Mouse (Mus musculus) mouse trophoblast stem cell (cell line): ENCODE data around the gene Pglyrp1.

Source experiments
- in situ Hi-C, 2 experiments: fragments of 300-500 bp; cut with MseI, MboI; formaldehyde crosslinking; loops; 2 replicates in 1 of 2; 3 replicates in 1 of 2; pipeline ENCODE4 v1.15.1; 2025

Gene Pglyrp1

DNA sequence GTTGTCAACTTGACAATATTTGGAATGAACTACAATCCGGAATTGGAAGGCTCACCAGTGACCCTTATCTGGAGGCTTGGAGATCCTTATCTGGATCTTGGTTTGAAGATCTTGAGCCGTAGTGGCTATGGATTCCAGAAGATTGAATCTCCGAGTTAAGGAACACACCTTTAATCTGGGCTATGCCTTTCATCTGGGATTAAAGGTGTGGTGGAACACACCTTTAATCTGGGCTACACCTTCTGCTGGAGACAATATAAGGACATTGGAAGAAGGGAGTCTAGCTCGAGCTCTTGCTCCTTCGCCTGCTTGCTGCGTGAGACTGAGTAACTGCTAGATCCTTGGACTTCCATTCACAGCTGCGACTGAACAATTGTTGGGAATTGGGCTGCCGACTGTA, at the start of gene Pglyrp1:
Pglyrp1 (plus strand) TSS at position 301 of the 400 bp plus-strand sequence.
- in situ Hi-C loops, result loop anchor here (10.0 kb wide), 2 partner anchors 116 to 156 kb away; partner anchors contain the start of gene Psg22 (in 1 of the 2)

GRCm38 (mm10) chr7:18821507-18821906, 49.6 kb upstream of the Pglyrp1 start, which contains the start of gene Psg17:
TSS of gene Psg17 (minus strand) at chr7:18821607.
- in situ Hi-C loops, result no loop called here

GRCm38 (mm10) chr7:18827792-18828546, 43.2 kb upstream of the Pglyrp1 start:
- in situ Hi-C loops, result no loop called here

DNA sequence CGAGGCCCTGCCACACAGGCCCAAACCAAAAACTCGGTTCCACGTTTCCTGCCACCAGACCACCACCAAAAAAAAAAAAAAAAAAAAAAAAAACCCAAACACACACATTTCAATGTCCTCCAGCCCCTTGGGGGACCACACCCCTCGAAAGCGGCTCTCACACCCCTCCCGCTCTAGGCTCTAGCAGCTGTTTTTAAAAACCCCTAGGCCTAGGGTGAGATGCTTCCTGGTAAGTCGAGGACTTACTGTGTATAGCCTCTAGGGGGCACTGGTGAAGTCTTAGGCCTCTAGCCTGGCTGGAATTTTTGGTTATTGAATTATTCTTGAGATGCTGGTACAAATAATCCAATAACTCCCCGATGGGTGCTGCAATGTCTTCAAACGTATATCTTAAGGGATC, 42.5 kb upstream of the Pglyrp1 start:
- in situ Hi-C loops, result no loop called here

DNA sequence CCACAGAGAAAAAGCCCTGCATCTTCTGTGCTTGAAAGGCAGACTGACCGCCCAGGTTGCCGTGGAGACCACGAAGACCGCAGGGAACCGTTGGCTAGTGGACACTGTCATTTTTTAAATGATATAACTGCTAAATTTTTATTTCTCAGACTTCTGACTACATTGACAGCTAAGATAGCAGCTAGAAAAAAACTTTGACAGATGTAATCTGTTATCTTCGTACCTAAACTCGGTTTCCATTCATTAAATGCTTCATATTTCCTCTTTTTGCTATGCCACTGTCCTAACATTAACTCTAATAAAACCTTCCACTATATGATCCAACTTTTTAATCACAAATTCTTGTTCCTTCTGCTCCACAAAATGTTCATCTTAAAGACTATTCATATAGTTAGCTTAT, 41.6 kb upstream of the Pglyrp1 start:
- in situ Hi-C loops, result no loop called here

GRCm38 (mm10) chr7:18832298-18832697, 38.8 kb upstream of the Pglyrp1 start:
- in situ Hi-C loops, result no loop called here

DNA sequence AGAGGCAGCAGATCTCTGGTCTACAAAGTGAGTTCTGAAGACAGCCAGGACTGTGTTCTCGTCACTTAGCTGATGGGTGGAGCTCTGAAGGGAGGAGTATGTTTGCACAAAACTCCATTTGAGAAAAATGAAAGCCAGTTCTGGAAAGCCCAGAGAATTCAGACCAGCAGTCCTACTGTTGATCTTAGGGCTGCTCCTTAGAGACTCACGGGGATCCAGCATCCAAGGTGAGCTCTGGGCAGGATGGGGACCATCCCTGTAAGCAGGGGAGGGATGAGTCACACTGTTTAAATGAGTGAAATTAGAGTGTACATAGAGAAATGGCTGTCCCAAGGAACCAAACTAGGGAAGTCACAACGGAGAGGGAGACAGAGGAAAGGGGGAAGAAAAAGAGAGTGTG, 31.3 kb upstream of the Pglyrp1 start, which contains the start of gene Mill2:
Mill2 (plus strand) TSS at position 102 of the 400 bp plus-strand sequence.
- in situ Hi-C loops, result no loop called here

- in situ Hi-C loops, result no loop called here
Observed at GRCm38 (mm10) chr7:18840386-18841173, 30.6 kb upstream of the Pglyrp1 start.

- in situ Hi-C loops, result no loop called here
Observed at GRCm38 (mm10) chr7:18841174-18841567, 30.0 kb upstream of the Pglyrp1 start.

DNA sequence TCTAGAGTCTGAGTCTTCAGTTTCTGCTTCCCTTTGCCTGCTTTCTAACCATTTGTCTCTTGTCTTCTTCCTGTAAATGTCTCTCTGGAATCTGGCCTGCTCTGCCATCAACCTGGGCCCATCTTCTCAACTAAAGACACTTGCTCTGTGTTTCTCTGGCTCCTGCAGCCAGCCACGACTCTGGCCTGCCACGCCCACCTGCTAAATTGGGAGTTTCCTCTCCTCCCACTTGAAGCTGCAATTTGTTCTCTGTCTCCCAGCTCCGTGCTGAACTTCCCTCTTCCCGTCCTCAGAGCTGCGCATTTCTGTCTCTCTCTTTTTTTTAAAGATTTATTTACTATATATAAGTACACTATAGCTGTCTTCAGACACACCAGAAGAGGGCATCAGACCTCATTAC, 26.3 kb upstream of the Pglyrp1 start:
- in situ Hi-C loops, result no loop called here

GRCm38 (mm10) chr7:18848395-18848794, 22.7 kb upstream of the Pglyrp1 start:
- in situ Hi-C loops, result no loop called here

DNA sequence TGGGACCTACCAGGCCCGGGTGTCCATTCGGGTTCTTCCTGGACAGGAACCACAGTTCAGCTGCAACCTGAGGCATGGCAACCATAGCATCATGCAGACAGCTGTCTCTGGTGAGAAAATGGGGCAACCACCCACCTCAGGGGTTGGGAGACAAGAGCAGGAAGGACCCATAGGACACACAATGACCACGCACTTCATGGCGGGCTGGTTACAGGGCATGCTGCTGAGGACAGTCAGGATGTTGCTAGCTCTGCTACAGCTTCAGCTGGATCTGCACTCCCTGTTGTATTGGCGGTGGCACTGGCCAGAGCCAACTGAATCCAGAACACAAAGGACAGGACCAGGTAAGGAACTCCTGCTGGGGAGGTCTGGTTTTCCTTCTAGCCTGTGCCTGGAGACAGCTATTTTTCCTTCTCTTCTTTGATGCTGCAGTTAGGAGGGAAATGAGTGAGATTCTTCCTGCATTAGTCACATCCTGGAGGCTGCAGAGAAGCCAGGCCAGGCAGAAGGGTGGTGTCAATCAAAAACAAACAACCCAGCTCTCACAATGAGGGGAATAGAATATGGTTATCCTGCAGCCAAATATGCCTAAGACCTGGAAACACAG, 12.7 kb upstream of the Pglyrp1 start:
- in situ Hi-C loops, result no loop called here

GRCm38 (mm10) chr7:18862801-18863200, 8.3 kb upstream of the Pglyrp1 start:
- in situ Hi-C loops, result no loop called here

GRCm38 (mm10) chr7:18868491-18868890, 2.6 kb upstream of the Pglyrp1 start:
- in situ Hi-C loops, result no loop called here

GRCm38 (mm10) chr7:18872014-18872802, 1.1 kb downstream of the Pglyrp1 start:
- in situ Hi-C loops, result loop anchor here (10.0 kb wide), 2 partner anchors 117 to 157 kb away; partner anchors contain the start of gene Psg22 (in 1 of the 2)

GRCm38 (mm10) chr7:18872816-18873215, 1.7 kb downstream of the Pglyrp1 start:
- in situ Hi-C loops, result loop anchor here (10.0 kb wide), 2 partner anchors 118 to 158 kb away; partner anchors contain the start of gene Psg22 (in 1 of the 2)

DNA sequence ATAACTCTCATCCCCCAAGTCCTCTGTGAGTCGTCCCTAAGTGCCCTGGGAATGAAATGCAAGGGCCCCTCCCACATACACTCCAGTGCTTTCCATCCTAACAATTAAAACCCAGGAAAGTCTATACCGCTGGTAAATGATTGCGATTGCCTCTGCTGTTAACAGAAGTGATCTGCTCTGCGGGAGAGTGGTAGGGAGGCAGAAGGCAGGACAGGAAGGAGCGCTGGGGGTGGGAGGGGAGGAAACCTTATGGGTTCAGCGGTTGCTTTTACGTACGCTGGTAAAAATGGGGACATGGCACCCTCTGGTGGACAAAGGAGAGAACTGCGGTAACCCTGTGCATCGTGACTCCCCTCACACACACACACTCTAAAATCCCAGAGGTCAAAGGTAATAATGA, 2.1 kb downstream of the Pglyrp1 start:
- in situ Hi-C loops, result loop anchor here (10.0 kb wide), 2 partner anchors 118 to 158 kb away; partner anchors contain the start of gene Psg22 (in 1 of the 2)

- in situ Hi-C loops, result loop anchor here (10.0 to 25.0 kb wide), 3 partner anchors 121 to 1813 kb away; partner anchors contain the start of genes Hif3a (in 1 of the 2), Psg16 (in 1 of the 2) and Psg22 (in 1 of the 2)
Observed at GRCm38 (mm10) chr7:18875372-18875771, 4.2 kb downstream of the Pglyrp1 start.

GRCm38 (mm10) chr7:18878691-18879090, 7.6 kb downstream of the Pglyrp1 start:
- in situ Hi-C loops, result loop anchor here (10.0 to 25.0 kb wide), 3 partner anchors 124 to 1816 kb away; partner anchors contain the start of genes Hif3a (in 1 of the 2), Psg16 (in 1 of the 2) and Psg22 (in 1 of the 2)

DNA sequence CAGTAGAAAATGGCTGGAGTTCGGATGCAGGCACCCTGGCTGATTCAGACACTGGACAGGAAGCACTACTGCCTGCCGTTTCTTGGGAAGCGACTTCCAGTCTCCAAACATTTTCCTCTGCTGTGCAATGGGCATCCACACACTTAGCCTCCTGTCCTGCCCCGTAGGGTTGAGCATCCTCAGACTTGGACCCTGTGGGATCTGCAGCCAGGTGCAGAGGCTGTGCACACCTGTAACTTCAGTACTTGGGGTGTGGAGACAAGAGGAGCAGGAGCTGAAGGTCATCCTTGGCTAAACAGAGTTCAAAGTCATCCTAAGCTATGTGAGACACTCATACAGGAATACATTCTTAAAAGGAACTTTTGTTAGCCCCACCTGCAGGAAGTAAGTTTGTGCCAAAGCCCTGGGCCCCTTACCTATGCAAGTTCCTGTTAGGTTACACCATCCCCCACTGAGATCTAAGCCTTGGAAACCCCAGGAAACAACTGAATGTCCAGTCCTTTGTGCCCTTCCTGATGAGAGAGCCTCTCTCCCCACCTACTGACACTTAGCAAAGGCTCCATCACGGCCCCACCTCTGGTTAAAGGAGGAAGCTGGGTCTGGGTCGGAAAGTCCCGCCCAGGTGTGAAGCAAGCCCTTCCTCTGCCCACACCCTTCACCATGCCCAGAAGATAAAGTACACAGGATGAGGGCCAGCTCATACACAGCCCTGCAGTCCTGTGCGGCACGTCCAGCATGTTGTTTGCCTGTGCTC, 13.0 kb downstream of the Pglyrp1 start:
- in situ Hi-C loops, result loop anchor here in 1 of 2 experiments (25.0 kb wide), 1 partner anchor 1822 kb away; the partner anchor contains the start of genes Hif3a and Psg16
